Comparison of ENCODE assay signal across 29 mouse cellular contexts in the genomic region with DNA sequence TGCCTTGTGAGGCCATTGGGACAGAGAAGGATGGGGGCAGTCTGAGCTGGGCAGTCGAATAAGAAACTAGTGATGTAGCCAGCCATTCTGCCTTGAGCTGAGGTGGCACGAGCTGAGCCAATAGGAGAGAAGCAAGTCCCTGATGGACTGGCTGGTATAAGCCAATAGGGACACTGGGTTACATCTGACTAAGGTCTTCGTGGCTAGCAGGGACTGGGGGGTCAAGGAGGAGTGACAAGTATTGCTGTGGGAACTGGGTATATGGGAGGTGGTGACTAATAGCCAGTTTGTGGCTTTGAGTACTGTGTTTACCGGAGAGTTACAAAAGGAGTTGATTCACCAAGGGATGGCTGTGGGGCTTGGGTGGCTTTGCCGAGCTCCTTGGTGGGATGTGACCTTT. TPM values are rescaled to one million over a fixed set of nuclear protein-coding genes. Genes with fewer than 3 reads are reported as not detected.
DNase-seq lines count a peak whose midpoint lies in the region; ATAC-seq and TF ChIP-seq lines count a peak whose summit lies in the region.
"Had no signal": no experiment of that assay in that cellular context is flagged by ENCODE, and none has a peak within 500 bp of the region (broad histone marks: within the 10 kb centered on the region; RNA-seq: fewer than 3 reads in every experiment).

No protein-coding gene starts in this region.

- no peak for TF ChIP-seq POLR2A in myocyte (IDR thresholded peaks at IDR 0.05; ENCODE audit: insufficient read length, low read depth)

- no peak overlapping the region for H3K9ac ChIP-seq in liver, embryonic 11.5 days (ENCODE audit: low read depth, low read length)
- H3K9ac ChIP-seq: embryonic facial prominence, embryonic 13.5 days; forebrain, embryonic 15.5 days; heart, embryonic 13.5 days; limb, embryonic 13.5 days; liver, embryonic 14.5 days; lung, embryonic 15.5 days; midbrain, embryonic 15.5 days had no signal

- H3K27ac ChIP-seq in liver, embryonic 11.5 days (ENCODE audit: low read depth, low read length): no peak overlapping the region
- H3K27ac ChIP-seq: embryonic facial prominence, embryonic 13.5 days; forebrain, embryonic 15.5 days; gastrocnemius, adult 2 months; heart, embryonic 13.5 days; layer of hippocampus, adult 2 months; limb, embryonic 13.5 days; liver, embryonic 14.5 days; lung, embryonic 15.5 days; midbrain, embryonic 15.5 days had no signal

- no peaks in the 10 kb centered on the region for H3K4me1 ChIP-seq in liver, embryonic 11.5 days (replicated peaks; ENCODE audit: control insufficient read depth, insufficient read depth, low read length)
- H3K4me1 ChIP-seq: lung, embryonic 15.5 days had no signal

- H3K4me3 ChIP-seq in myocyte: no peak overlapping the region
- no peak overlapping the region for H3K4me3 ChIP-seq in liver, embryonic 11.5 days (ENCODE audit: low read depth, low read length)
- H3K4me3 ChIP-seq: embryonic facial prominence, embryonic 13.5 days; forebrain, embryonic 15.5 days; gastrocnemius, adult 2 months; heart, embryonic 13.5 days; layer of hippocampus, adult 2 months; limb, embryonic 13.5 days; lung, embryonic 15.5 days; midbrain, embryonic 15.5 days had no signal

- H3K9me3 ChIP-seq in liver, embryonic 11.5 days (ENCODE audit: control insufficient read depth, low read length): no peaks in the 10 kb centered on the region
- H3K9me3 ChIP-seq: embryonic facial prominence, embryonic 13.5 days; forebrain, embryonic 15.5 days; heart, embryonic 13.5 days; limb, embryonic 13.5 days; lung, embryonic 15.5 days; midbrain, embryonic 15.5 days had no signal

- peak; percentile 16 to 43 for DNase-seq in adrenal gland, adult (ENCODE audit: inconsistent age in 2 of 2, low spot score in 1 of 2)
- DNase-seq in adrenal gland, postnatal 4 days (ENCODE audit: low spot score in 2 of 2): no peak
- peak; percentile 72 for DNase-seq in 3134 (ENCODE audit: extremely low read depth, insufficient read length, low spot score)
- DNase-seq in embryo, embryonic 11 days: no peak
- DNase-seq in kidney, adult 9 months: no peak
- DNase-seq in liver, embryonic 11.5 days (ENCODE audit: low spot score): no peak
- DNase-seq: adrenal gland, postnatal 36 days; cerebellum, adult 9-10 months; gastrocnemius, adult 2 months; kidney, adult 11 months; kidney, postnatal 14 days; layer of hippocampus, postnatal 36 days; thymus, postnatal 14 days had no signal

- no peak overlapping the region for H3ac ChIP-seq in myocyte (ENCODE audit: control insufficient read depth, insufficient read length)

- ATAC-seq in common myeloid progenitor, adult 5-6 weeks (replicated peaks; ENCODE audit: low read depth, poor library complexity, severe bottlenecking): 0 out of 2 replicates have a peak, but pooled peaks have one; percentile 26
- ATAC-seq in liver, embryonic 11.5 days (replicated peaks; ENCODE audit: low FRiP score): no peak
- ATAC-seq: forebrain, embryonic 15.5 days; hindbrain, embryonic 16.5 days; midbrain, embryonic 15.5 days had no signal

- H3K36me3 ChIP-seq in myocyte (ENCODE audit: control insufficient read depth, insufficient read depth): no peaks in the 10 kb centered on the region
- no peaks in the 10 kb centered on the region for H3K36me3 ChIP-seq in liver, embryonic 11.5 days (ENCODE audit: control insufficient read depth, insufficient read depth, low read length)
- H3K36me3 ChIP-seq: embryonic facial prominence, embryonic 13.5 days; forebrain, embryonic 15.5 days; heart, embryonic 13.5 days; limb, embryonic 13.5 days; lung, embryonic 15.5 days; midbrain, embryonic 15.5 days had no signal

- H3K4me2 ChIP-seq in myocyte (ENCODE audit: low read depth): peak overlapping the region; percentile 43
- H3K4me2 ChIP-seq in liver, embryonic 11.5 days: no peak overlapping the region
- H3K4me2 ChIP-seq: embryonic facial prominence, embryonic 13.5 days; forebrain, embryonic 15.5 days; heart, embryonic 13.5 days; limb, embryonic 13.5 days; lung, embryonic 15.5 days; midbrain, embryonic 15.5 days had no signal

- no peaks in the 10 kb centered on the region for H3K79me2 ChIP-seq in myocyte (ENCODE audit: control insufficient read depth, insufficient read depth)

- no peaks in the 10 kb centered on the region for H3K27me3 ChIP-seq in myocyte (ENCODE audit: control insufficient read depth, insufficient read depth, insufficient read length)
- H3K27me3 ChIP-seq in liver, embryonic 11.5 days (replicated peaks; ENCODE audit: control insufficient read depth, insufficient read depth, low read length): no peaks in the 10 kb centered on the region
- H3K27me3 ChIP-seq: embryonic facial prominence, embryonic 13.5 days; forebrain, embryonic 15.5 days; limb, embryonic 13.5 days; lung, embryonic 15.5 days; midbrain, embryonic 15.5 days had no signal

- 73% methylated on average over 5 of the region's 5 CpGs for WGBS in liver, embryonic 11.5 days

TF ChIP-seq in myocyte, 11 proteins besides CTCF, POLR2A, EP300 and RAD21:
- TF ChIP-seq E2F4 (IDR thresholded peaks at IDR 0.05; ENCODE audit: insufficient read depth) (no peak), POLR2AphosphoS2 (IDR thresholded peaks at IDR 0.05; ENCODE audit: insufficient read length, low read depth) (no peak), MAX (IDR thresholded peaks at IDR 0.05; ENCODE audit: low read depth) (no peak), TCF3 (IDR thresholded peaks at IDR 0.05; ENCODE audit: insufficient read length, low read depth) (no peak), SRF (IDR thresholded peaks at IDR 0.05; ENCODE audit: control insufficient read depth, insufficient read length, low read depth) (no peak), USF1 (IDR thresholded peaks at IDR 0.05; ENCODE audit: low read depth) (no peak), MYOG (IDR thresholded peaks at IDR 0.05; ENCODE audit: control insufficient read depth in 1 of 3, insufficient read depth in 1 of 3, insufficient read length in 2 of 3, low read depth in 2 of 3) (no peak), MYOD1 (IDR thresholded peaks at IDR 0.05; ENCODE audit: control insufficient read depth in 1 of 3, insufficient read length in 2 of 3, low read depth in 2 of 3) (no peak), REST (IDR thresholded peaks at IDR 0.05; ENCODE audit: insufficient read depth, insufficient read length) (no peak), CEBPB (IDR thresholded peaks at IDR 0.05; ENCODE audit: insufficient read depth, poor library complexity, severe bottlenecking) (no peak), TCF12 (IDR thresholded peaks at IDR 0.05; ENCODE audit: insufficient read depth, poor library complexity, severe bottlenecking) (no peak)

RNA-seq across cellular contexts. Expression of gene Gm17455, which starts 3.9 kb away (rescaled TPM):
- total RNA-seq in adrenal gland, postnatal 4 days (2021): not detected
- not detected in 2 replicates for total RNA-seq in common myeloid progenitor, adult 5-6 weeks (2017)
- polyA plus RNA-seq in myocyte (2012; fragmentation: generic; extraction: Trizol): 20.5 TPM
- polyA plus RNA-seq in liver, embryonic 11.5 days (2014; fragmentation: Nextera tagmentation; extraction: Ambion mirVana): 0.44 TPM in 2 replicates
- total RNA-seq: adrenal gland, postnatal 36 days; CH12.LX; heart, postnatal 25 days; layer of hippocampus, adult 2 months; layer of hippocampus, postnatal 36 days; megakaryocyte-erythroid progenitor cell, adult 5-6 weeks; MEL had no signal
- polyA plus RNA-seq: liver, embryonic 14.5 days; testis, adult 2 months had no signal

RNA-seq across cellular contexts. Expression of gene Vsir, which starts 49.0 kb away (rescaled TPM):
- total RNA-seq in adrenal gland, postnatal 4 days (2021): 10 to 100 TPM; 15.7 to 16.5 TPM
- total RNA-seq in common myeloid progenitor, adult 5-6 weeks (2017): 15.4 and 18.5 TPM in 2 replicates
- 5.3 TPM for polyA plus RNA-seq in myocyte (2012; fragmentation: generic; extraction: Trizol)
- 5.4 and 6.3 TPM in 2 replicates for polyA plus RNA-seq in liver, embryonic 11.5 days (2014; fragmentation: Nextera tagmentation; extraction: Ambion mirVana)

Comparison
In these comparisons a context has a peak if more than half of its experiments do, and no peak if none do; other contexts are left out.
1. DNase-seq: peak in adrenal gland, adult (2 of 2) and 3134 (single experiment); none in adrenal gland, postnatal 4 days (0 of 2), embryo, embryonic 11 days (single experiment), kidney, adult 9 months (single experiment) and liver, embryonic 11.5 days (single experiment).